Mouse (Mus musculus) bone marrow, adult 2 months (tissue): ENCODE results near the gene B3galt6.

ENCODE experiments used
- CTCF ChIP-seq: fragments of 200-500 bp; IDR thresholded peaks from 2 replicates; pipeline ENCODE4 v1.5.1; 2011; ENCODE audit warnings: low read length, control low read depth; ENCODE audit not compliant: control insufficient read depth, insufficient read depth
- POLR2A ChIP-seq: fragments of 200-500 bp; IDR thresholded peaks from 2 replicates; pipeline ENCODE4 v1.6.1; 2011; ENCODE audit warnings: low read depth, mild to moderate bottlenecking, control low read depth, low read length, borderline replicate concordance; ENCODE audit not compliant: control insufficient read depth

GRCm38 (mm10) chr4:155959275-155959674, 33.2 kb downstream of the B3galt6 start:
- TF ChIP-seq POLR2A (no peak), CTCF (peak; percentile 90)
